Mouse (Mus musculus): Measurements from ENCODE around the gene Lamp1. TPM values are rescaled to one million over a fixed set of nuclear protein-coding genes. Genes with fewer than 3 reads are reported as not detected.

Lamp1 gene
- polyA plus RNA-seq, 1 experiment from 2014 or later, result 273 TPM

DNA sequence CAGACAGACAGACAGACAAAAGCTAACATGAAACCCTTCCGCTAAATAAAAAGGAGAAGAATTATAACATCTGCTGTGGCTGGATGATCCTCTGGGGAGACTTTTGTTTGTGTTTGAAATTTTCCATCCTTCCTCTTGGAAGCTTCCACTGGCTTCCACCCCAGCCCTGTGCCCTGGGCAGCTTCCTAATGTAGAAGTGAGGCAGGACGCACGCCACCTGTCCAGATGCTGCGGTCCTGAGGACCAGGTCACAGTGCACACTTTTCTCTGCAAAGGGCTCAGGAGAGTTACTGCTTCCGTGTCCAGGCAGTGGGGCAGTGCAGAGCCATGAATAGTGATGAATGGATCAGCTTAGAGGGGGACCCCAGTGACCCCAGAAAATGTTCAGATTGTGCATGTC lies 46.4 kb downstream of the Lamp1 start:
- Histone ChIP-seq H3K36me3 (no peaks in the 10 kb centered on the region), H3K27ac (no peak overlapping the region), H3K4me1 (replicated peaks) (peaks cover 8% of the 10 kb centered on the region), H3K9me3 (no peaks in the 10 kb centered on the region), H3K27me3 (peaks cover 33% of the 10 kb centered on the region), H3K4me3 (no peak overlapping the region), H3K4me2 (no peak overlapping the region), H3K9ac (no peak overlapping the region)
- 87% methylated on average over 5 of the region's 5 CpGs for WGBS
- no peak for ATAC-seq (ENCODE audit: low FRiP score)

DNA sequence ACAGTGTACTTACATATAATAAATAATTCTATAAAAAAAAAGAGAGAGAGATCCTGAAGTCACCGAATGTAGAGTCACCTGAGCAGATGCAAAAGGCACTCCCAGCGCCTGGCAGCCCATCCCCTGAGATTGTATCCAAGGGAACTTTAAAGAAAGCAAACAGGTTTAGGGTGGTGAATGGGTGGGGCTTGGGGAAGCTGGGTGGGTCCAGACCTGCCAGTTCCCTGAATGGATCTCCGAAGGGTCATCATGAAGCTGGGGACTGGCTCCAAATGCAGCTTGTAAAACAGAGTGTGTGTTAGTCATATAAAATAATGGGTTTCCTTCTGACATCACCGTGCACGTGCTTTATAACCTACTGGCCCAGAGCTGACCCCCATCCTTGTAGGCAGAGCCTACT lies 47.3 kb downstream of the Lamp1 start:
- Histone ChIP-seq H3K27me3 (peaks cover 23% of the 10 kb centered on the region), H3K4me3 (no peak overlapping the region), H3K4me1 (replicated peaks) (peaks cover under 1% of the 10 kb centered on the region; the same call in 1 of the 2 replicates), H3K4me2 (no peak overlapping the region), H3K9ac (no peak overlapping the region), H3K27ac (no peak overlapping the region), H3K9me3 (no peaks in the 10 kb centered on the region), H3K36me3 (no peaks in the 10 kb centered on the region)
- WGBS, result 48% methylated on average over 5 of the region's 5 CpGs
- no peak for ATAC-seq (ENCODE audit: low FRiP score)

DNA sequence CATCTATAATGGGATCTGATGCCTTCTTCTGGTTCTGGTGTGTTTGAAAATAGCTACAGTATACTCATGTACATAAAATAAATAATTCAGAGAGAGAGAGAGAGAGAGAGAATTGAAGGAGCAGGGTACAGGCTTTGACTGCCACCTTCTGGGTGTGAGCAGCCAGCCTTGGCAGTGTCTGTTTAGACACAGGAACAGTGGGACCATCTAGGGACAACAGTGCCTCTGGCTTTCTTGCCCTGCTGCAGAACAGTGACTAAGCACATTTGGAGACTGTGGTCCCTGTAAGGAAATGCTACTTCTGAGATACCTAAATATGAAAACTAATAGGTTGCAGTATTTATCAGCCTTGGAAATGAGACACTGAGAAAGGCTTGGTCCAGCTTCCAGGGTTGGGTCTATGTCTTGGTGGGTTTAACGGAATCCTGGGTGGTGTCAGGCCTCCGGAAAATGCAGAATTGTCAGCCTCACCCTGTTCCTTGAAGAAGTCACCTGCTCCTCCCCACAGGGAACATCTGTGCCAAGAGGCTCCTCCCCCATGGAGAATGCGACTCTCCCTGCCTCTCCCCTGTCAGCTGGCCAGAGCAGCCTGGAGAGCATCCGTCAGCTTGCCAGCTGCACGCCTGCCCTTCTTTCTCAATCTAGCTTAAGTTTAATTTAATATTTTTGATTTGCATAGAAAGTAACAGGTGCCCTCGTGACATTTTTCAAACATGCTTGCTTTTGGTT lies 49.8 kb downstream of the Lamp1 start:
- Histone ChIP-seq H3K4me1 (replicated peaks) (peaks cover 8% of the 10 kb centered on the region), H3K36me3 (no peaks in the 10 kb centered on the region), H3K27ac (no peak overlapping the region), H3K27me3 (no peaks in the 10 kb centered on the region; the same call in none of the 2 replicates), H3K4me3 (no peak overlapping the region), H3K9me3 (no peaks in the 10 kb centered on the region), H3K4me2 (no peak overlapping the region), H3K9ac (no peak overlapping the region)
- WGBS, result 51% methylated on average over 6 of the region's 6 CpGs
- no peak for ATAC-seq (ENCODE audit: low FRiP score)

DNA sequence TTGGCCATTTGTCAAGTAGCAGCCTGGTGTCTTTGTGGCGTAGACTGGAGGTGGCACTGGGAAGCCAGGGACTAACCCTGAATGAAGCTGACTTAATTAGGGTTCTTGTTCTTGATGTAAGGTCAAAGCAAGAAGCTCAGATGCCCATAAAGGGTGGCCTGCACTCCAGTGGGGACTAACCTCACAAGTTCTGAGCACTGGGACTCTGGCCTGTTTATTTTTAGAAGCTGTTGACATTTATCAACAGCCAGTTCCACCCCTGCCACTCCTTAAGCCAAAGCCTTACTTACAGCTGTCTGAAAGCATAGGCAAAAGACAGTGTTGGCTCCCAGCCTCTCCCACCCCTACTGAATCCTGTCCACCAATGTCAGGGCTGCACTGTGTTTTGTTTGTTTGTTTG lies 50.8 kb downstream of the Lamp1 start:
- Histone ChIP-seq H3K9me3 (no peaks in the 10 kb centered on the region), H3K4me3 (no peak overlapping the region)
- no peak for ATAC-seq (ENCODE audit: low FRiP score)

DNA sequence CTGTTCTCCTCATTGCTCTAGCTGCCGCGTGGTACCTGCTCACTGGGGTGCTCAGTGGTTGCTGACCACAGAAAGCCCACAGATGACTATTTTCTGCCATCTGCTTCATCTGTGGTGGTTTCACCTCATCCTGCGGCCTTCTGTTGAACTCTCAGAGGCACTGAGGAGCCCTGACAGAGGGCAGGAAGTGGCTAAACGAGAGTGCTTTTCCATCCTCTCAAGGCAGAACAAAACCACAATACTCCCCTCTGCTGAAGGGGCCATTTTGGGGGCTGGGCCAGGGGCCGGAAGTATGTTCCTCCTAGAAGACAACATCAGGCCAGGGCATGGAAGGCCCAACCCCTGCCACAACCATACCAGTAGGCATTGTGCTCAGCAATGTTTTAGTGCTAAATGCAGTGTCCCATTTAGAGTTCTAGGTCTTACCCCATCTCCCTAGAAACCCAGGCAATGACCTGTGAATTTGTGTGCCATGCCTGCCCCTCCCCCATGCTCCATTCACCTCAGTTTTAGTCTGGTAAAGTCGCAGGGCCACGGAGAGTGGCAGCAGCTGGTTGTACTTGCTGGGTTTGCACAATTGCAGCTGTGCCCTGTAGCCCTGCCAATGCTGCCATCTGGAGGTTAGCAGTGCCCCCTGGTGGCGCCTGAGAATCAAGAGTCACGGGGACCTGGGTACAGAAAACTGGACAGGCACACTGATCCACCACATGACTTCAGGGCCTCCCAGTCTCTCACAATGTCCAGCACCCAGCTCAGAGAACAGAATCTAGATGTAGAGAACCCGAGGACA lies 54.7 kb downstream of the Lamp1 start:
- peaks cover 12% of the 10 kb centered on the region for H3K4me1 ChIP-seq (replicated peaks)
- H3K9me3 ChIP-seq, result no peaks in the 10 kb centered on the region
- H3K4me2 ChIP-seq, result peak overlapping the region; percentile 40
- no peak overlapping the region for H3K9ac ChIP-seq
- no peak overlapping the region for H3K4me3 ChIP-seq
- peak; percentile 77 for ATAC-seq (ENCODE audit: low FRiP score)
- no peaks in the 10 kb centered on the region for H3K36me3 ChIP-seq
- no peaks in the 10 kb centered on the region; the same call in 1 of the 2 replicates for H3K27me3 ChIP-seq
- 30% methylated on average over 10 of the region's 10 CpGs for whole genome bisulfite sequencing
- H3K27ac ChIP-seq, result peak overlapping the region; percentile 48; the same call in 1 of the 2 replicates

More for the DNA sequence above, 50.8 kb downstream of the Lamp1 start:
- no peak overlapping the region for H3K27ac ChIP-seq
- H3K4me2 ChIP-seq, result no peak overlapping the region
- peaks cover 12% of the 10 kb centered on the region for H3K4me1 ChIP-seq (replicated peaks)
- H3K27me3 ChIP-seq, result no peaks in the 10 kb centered on the region; the same call in none of the 2 replicates
- no peaks in the 10 kb centered on the region for H3K36me3 ChIP-seq
- H3K9ac ChIP-seq, result no peak overlapping the region
- WGBS, result 46% methylated on average over 1 of the region's 1 CpGs

DNA sequence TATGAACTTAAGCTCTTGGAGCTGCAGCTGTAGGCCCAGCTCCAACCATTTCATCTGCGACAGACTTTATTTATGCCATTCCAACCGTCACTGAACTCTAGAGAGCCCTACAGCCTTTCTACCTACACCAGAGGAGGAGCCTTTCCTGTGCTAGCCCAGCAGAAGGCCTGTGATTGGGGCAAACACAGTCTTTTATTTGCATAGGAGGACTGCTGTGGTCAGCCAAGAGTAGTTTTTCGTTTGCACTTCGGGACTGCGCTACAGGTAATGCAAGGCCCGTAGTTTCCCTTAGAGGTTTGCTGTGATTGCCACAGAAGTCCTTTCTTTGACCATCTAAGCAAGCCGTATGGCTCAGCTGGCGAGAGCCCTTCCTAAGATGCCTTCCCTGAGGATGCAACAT lies 57.4 kb downstream of the Lamp1 start:
- H3K36me3 ChIP-seq, result no peaks in the 10 kb centered on the region
- no peak overlapping the region for H3K4me2 ChIP-seq
- no peak for ATAC-seq (ENCODE audit: low FRiP score)
- no peaks in the 10 kb centered on the region for H3K9me3 ChIP-seq
- no peak overlapping the region for H3K9ac ChIP-seq
- peaks cover 12% of the 10 kb centered on the region for H3K4me1 ChIP-seq (replicated peaks)
- H3K27ac ChIP-seq, result no peak overlapping the region
- H3K4me3 ChIP-seq, result no peak overlapping the region
- no peaks in the 10 kb centered on the region for H3K27me3 ChIP-seq
- 78% methylated on average over 8 of the region's 8 CpGs for WGBS

DNA sequence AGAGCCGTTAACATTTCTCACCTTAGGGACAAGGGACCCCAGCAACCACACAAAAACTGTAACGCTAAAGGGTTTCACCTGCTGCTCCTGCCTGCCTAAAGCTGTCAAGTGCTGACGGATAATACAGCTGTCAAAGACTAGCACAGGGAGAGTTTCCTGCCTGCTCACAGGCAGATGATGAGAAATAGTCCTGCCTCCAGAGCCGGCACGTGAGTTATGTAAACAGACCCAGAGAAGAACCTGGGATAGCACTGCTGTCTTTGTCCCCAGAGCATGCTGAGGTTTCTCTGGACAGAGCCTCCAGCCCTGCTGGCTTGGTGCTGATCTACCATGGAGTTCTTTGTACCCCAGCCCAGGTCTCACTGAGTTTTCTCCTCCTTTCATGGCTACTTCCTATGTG lies 58.1 kb downstream of the Lamp1 start:
- 62% methylated on average over 5 of the region's 5 CpGs for WGBS
- no peak overlapping the region for H3K27ac ChIP-seq
- peaks cover 12% of the 10 kb centered on the region for H3K4me1 ChIP-seq (replicated peaks)
- no peak for ATAC-seq (ENCODE audit: low FRiP score)
- no peaks in the 10 kb centered on the region for H3K9me3 ChIP-seq
- H3K9ac ChIP-seq, result no peak overlapping the region
- H3K4me3 ChIP-seq, result no peak overlapping the region
- H3K4me2 ChIP-seq, result no peak overlapping the region
- 0 out of 2 replicates have a peak, but pooled peaks cover 4% of the 10 kb centered on the region for H3K27me3 ChIP-seq
- no peaks in the 10 kb centered on the region for H3K36me3 ChIP-seq

DNA sequence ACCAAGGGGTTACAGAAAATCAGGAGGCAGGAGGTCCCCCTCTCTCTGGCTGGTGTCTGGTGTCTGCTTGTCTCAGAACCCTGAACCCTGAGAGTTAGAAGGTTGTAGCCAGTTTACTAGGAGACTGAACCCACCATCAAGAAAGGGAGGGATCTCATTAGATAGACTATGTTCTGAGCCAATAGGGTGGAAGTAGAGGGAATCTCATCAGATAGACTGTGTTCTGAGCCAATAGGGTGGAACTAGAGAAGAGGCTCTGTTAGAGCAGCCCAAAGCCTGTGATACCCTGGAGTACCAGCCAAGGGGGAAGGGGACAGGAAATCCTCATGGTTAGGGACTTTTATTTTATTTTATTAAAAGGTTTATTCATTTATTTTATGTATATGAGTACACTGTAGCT lies 59.0 kb downstream of the Lamp1 start:
- Histone ChIP-seq H3K27ac (no peak overlapping the region), H3K4me1 (replicated peaks) (peaks cover 12% of the 10 kb centered on the region), H3K4me3 (no peak overlapping the region), H3K27me3 (0 out of 2 replicates have a peak, but pooled peaks cover 9% of the 10 kb centered on the region), H3K4me2 (no peak overlapping the region), H3K9ac (no peak overlapping the region), H3K9me3 (no peaks in the 10 kb centered on the region), H3K36me3 (no peaks in the 10 kb centered on the region)
- ATAC-seq (ENCODE audit: low FRiP score), result no peak

DNA sequence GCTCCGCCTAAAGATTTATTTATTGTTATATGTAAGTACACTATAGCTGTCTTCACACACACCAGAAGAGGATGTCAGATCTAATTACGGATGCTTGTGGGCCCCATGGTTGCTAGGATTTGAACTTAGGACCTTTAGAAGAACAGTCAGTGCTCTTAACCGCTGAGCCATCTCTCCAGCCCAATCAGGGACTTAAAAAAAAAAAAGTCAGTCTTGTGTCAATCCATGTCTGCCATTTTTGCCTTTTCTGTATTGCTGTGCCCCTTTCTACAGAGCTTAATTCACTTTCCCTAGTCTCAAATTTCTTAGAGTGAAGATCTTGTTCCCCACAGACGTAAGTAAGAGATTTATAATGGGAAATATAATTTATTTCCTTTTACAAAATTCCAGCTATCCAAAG lies 59.5 kb downstream of the Lamp1 start:
- peaks cover 7% of the 10 kb centered on the region for H3K4me1 ChIP-seq (replicated peaks)
- 0 out of 2 replicates have a peak, but pooled peaks cover 9% of the 10 kb centered on the region for H3K27me3 ChIP-seq
- no peak overlapping the region for H3K27ac ChIP-seq
- H3K9me3 ChIP-seq, result no peaks in the 10 kb centered on the region
- H3K4me3 ChIP-seq, result no peak overlapping the region
- no peaks in the 10 kb centered on the region for H3K36me3 ChIP-seq
- no peak for ATAC-seq (ENCODE audit: low FRiP score)
- H3K9ac ChIP-seq, result no peak overlapping the region
- WGBS, result 83% methylated on average over 4 of the region's 4 CpGs
- H3K4me2 ChIP-seq, result no peak overlapping the region

DNA sequence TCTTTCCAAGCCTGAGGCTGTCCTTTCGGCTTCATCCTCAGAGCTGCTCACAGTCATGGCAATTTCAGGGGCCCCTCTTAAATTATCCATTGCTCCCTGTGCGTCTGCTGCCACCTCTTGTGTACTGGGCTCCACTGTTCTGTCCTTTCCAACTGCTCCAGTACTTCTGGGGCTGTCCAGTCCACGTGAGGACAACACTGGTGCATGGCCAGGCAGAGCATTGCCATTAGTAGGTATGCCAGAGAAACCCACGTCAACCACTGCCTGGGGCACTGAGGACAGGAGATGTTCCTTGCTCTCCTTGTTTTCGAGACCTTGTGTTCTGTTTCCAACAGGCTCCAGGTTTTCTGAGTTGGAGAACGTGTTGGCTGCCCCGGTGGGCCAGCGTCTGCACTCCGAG lies 65.5 kb downstream of the Lamp1 start:
- H3K9me3 ChIP-seq, result no peaks in the 10 kb centered on the region
- H3K4me2 ChIP-seq, result no peak overlapping the region
- no peak for ATAC-seq (ENCODE audit: low FRiP score)
- H3K27me3 ChIP-seq, result 0 out of 2 replicates have a peak, but pooled peaks cover 9% of the 10 kb centered on the region
- 83% methylated on average over 9 of the region's 9 CpGs for WGBS
- peaks cover 3% of the 10 kb centered on the region; the same call in 1 of the 2 replicates for H3K4me1 ChIP-seq (replicated peaks)
- no peaks in the 10 kb centered on the region for H3K36me3 ChIP-seq
- H3K4me3 ChIP-seq, result no peak overlapping the region
- H3K9ac ChIP-seq, result no peak overlapping the region
- H3K27ac ChIP-seq, result no peak overlapping the region
